Mouse (Mus musculus) spleen, adult 2 months (tissue): Measurements from ENCODE around the gene Rell1. TPM values are rescaled to one million over a fixed set of nuclear protein-coding genes. Genes with fewer than 3 reads are reported as not detected.

Experiments used
- DNase-seq, 2 experiments: peaks; one replicate each; pipeline versions ENCODE4 v3.0.0 to v3.0.0-alpha.2; 2012 to 2021; ENCODE audit warnings: low spot score in 2 of 2, low read depth in 1 of 2
- H3K27ac ChIP-seq: fragments of 200-500 bp; 2 replicates; pipeline ENCODE4 v1.5.1; 2012; ENCODE audit warnings: low read length, inconsistent platforms; ENCODE audit not compliant: insufficient read depth
- H3K27me3 ChIP-seq: fragments of 200-500 bp; 2 replicates; pipeline ENCODE4 v1.6.1; 2012; ENCODE audit warnings: mild to moderate bottlenecking, moderate library complexity, low read length, inconsistent platforms; ENCODE audit not compliant: control insufficient read depth, insufficient read depth
- H3K36me3 ChIP-seq: fragments of 200-500 bp; 2 replicates; pipeline ENCODE4 v1.6.1; 2012; ENCODE audit warnings: mild to moderate bottlenecking, low read length, inconsistent platforms; ENCODE audit not compliant: control insufficient read depth, insufficient read depth
- H3K4me1 ChIP-seq: fragments of 200-500 bp; 2 replicates; pipeline ENCODE4 v1.6.1; 2011; ENCODE audit warnings: inconsistent platforms; ENCODE audit not compliant: control insufficient read depth, insufficient read depth, insufficient read length
- H3K4me3 ChIP-seq: fragments of 200-500 bp; 2 replicates; pipeline ENCODE4 v1.5.1; 2011; ENCODE audit warnings: mild to moderate bottlenecking, inconsistent platforms; ENCODE audit not compliant: insufficient read depth, insufficient read length; ENCODE audit errors: extremely low read depth
- CTCF ChIP-seq: fragments of 200-500 bp; IDR thresholded peaks from 2 replicates; pipeline ENCODE4 v1.5.1; 2011; ENCODE audit warnings: mild to moderate bottlenecking, inconsistent platforms; ENCODE audit not compliant: insufficient read depth, insufficient read length, insufficient replicate concordance; ENCODE audit errors: extremely low read depth
- POLR2A ChIP-seq: fragments of 200-500 bp; IDR thresholded peaks from 2 replicates; pipeline ENCODE4 v1.6.1; 2011; ENCODE audit warnings: low read depth, low read length, inconsistent platforms
- WGBS: fragments of 180-500 bp; shearing (Covaris S2); methylation state at CpG from one replicate; pipeline ENCODE4 v1.1.7; 2018; 5-methylcytosine and 5-hydroxymethylcytosine counted together
- polyA plus RNA-seq: library from polyadenylated mRNA; depleted of rRNA; stranded (reverse); fragments of >200 nt; gene quantifications from 2 replicates; pipeline ENCODE4 v1.2.3, GENCODE M21; 2012

Rell1 gene
- polyA plus RNA-seq, 1 experiment: 5.1 TPM

DNA sequence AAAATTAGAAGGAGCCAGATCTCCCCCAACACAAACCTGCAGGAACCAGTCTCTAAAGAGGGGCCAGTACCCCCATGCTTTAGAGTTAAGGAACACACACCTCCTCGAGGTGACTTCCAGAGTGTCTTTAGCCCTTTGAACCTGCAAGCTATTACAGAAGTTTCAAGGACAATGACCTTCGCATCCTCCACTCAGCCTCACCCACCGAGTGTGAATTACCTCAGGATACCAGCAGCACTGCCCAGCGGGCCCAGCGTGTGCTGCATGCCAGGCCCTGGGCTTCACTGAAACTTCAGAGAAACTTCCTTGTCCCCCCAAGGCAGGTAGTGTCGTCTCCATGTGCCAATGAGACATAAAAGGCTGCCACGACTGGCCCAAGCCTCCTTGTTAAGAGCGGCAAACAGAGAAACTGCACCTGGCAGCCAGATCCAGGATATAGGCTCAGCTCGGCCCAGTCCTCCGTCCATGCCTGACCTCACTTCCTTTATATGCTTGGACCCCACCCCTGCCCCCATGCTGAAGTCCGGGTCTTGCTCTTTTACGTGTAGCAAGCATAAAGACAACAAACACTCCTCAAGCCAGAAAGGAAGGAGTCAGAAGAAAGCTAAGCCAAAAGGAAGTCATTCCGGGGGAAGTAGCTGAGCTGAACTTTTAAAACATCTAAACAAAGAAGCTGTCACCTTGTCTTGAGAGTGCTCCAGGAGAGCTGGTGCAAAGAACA lies 45.2 kb downstream of the Rell1 start:
- H3K27me3 ChIP-seq: no peaks in the 10 kb centered on the region
- H3K4me1 ChIP-seq: no peaks in the 10 kb centered on the region
- WGBS: 89% methylated on average over 13 of the region's 13 CpGs
- no peak overlapping the region for H3K4me3 ChIP-seq
- DNase-seq: no peak
- peaks cover 3% of the 10 kb centered on the region; the same call in 1 of the 2 replicates for H3K36me3 ChIP-seq
- H3K27ac ChIP-seq: no peak overlapping the region
- no peak for TF ChIP-seq POLR2A

DNA sequence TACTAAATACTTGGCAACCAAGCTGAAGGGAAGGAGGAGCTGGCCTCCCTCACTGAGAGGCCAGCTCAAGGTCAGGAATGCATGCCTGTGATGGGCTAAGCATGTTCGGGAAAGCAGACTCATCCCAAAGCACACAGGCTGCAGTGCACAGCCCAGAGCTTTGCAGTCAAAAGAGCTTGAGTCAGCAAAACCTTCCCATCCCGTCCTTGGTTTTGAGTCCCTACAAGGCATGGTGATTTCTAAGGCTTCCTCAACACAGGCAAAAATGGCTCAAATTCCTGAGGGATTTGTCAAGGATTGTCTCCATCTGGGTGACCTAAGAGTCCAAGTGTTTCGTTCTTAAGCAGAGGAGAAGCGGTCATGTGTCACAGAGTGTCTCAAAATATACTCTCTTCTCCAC lies 50.5 kb downstream of the Rell1 start:
- Histone ChIP-seq H3K27me3 (no peaks in the 10 kb centered on the region), H3K4me3 (no peak overlapping the region), H3K4me1 (no peaks in the 10 kb centered on the region), H3K27ac (no peak overlapping the region), H3K36me3 (no peaks in the 10 kb centered on the region)
- TF ChIP-seq CTCF (no peak), POLR2A (no peak)
- DNase-seq: no peak
- 89% methylated on average over 4 of the region's 4 CpGs for WGBS

DNA sequence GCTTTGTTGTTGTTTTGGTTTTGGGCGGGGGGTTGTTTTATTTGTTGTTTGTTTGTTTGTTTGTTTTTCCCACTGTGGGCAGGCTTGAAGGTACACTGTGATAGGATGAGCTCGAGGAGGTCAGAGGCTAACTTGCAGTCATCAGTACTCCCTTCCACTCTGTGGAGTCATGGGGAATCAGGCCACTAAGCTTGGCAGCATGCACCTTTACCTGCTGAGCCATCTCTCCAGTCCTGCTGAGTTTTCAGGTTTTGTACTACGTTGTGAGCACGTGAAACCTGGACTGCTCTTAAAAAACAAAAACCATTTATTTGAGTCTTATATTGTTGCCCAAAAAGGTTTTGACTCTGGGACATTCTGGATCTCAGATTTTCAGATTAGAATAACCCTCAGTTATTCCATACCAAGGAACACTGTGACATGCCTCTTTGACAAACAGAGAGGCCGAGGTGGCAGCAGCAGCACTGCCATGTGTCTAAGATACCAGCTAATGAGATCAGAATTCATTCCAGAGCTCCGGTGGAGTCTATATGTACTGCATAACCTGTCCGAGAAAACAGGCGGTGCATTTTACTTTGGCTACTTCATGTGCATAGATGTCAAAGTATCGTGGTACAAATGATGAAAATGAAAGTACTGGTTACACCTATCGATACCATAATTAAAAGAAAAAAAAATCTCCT lies 52.1 kb downstream of the Rell1 start:
- no peaks in the 10 kb centered on the region for H3K27me3 ChIP-seq
- no peaks in the 10 kb centered on the region for H3K4me1 ChIP-seq
- 94% methylated on average over 10 of the region's 10 CpGs for WGBS
- no peak overlapping the region for H3K4me3 ChIP-seq
- DNase-seq: no peak
- no peak for TF ChIP-seq POLR2A
- no peak for TF ChIP-seq CTCF
- H3K27ac ChIP-seq: no peak overlapping the region
- no peaks in the 10 kb centered on the region for H3K36me3 ChIP-seq

DNA sequence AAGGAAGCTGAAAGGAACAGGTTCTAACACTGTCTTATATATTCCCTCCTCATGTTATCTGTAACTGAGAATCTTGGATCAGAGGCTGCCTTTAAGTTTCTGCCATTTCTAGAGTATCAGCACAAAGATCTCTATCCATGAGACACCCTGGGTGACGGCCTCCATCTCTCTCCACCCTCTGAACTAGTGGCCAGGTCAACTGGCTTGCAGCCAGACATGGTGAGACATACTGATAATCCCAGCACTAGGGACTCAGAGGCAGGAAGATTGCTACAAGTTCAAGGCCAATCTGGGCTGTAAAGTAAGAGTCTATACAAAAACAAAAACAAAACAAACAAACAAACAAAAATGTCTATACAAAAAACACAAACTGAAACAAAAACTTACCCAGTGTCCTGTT lies 53.8 kb downstream of the Rell1 start:
- DNase-seq: no peak
- no peaks in the 10 kb centered on the region for H3K27me3 ChIP-seq
- no peaks in the 10 kb centered on the region for H3K36me3 ChIP-seq
- no peaks in the 10 kb centered on the region for H3K4me1 ChIP-seq
- TF ChIP-seq POLR2A (no peak), CTCF (no peak)
- WGBS: 90% methylated on average over 1 of the region's 1 CpGs
- H3K4me3 ChIP-seq: no peak overlapping the region
- H3K27ac ChIP-seq: no peak overlapping the region

DNA sequence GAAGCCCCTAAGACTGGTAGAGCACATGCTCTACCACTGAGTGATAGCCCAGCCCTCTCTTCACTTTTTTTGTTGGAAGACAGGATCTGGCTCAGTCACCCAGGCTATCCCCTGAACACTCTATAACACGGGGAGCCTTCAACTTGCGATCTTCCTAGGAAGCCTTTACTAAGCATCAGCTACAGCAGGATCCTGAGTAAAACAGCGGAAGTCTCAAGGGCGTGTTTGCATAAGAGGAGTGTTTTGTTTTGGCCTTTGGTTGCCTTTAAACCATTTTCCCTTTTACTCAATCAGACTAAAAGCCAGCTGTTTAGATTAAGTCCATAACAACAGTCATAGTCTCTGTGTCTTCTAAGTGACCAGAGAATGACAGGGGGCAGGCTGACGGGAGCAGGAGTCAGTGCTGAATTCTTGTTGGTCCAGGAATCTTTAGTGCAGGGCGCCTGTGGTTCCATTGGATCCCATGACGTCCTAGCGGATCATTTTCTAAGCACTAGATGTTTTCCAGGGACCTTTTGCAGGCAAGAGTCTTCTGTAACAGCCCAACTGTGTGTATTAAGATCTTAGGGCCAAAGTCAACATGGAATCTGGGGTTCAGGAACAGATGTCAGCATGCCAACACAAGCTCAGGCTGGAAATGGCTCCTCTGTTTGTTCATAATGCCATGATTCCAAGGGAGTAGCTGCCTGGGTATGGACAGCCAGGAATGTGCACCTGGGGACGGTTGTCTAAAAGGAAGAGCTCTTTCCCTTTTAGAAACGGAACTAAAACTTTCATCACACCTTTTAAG lies 58.3 kb downstream of the Rell1 start:
- TF ChIP-seq POLR2A: no peak
- TF ChIP-seq CTCF: no peak
- WGBS: 90% methylated on average over 10 of the region's 10 CpGs
- no peaks in the 10 kb centered on the region for H3K36me3 ChIP-seq

DNA sequence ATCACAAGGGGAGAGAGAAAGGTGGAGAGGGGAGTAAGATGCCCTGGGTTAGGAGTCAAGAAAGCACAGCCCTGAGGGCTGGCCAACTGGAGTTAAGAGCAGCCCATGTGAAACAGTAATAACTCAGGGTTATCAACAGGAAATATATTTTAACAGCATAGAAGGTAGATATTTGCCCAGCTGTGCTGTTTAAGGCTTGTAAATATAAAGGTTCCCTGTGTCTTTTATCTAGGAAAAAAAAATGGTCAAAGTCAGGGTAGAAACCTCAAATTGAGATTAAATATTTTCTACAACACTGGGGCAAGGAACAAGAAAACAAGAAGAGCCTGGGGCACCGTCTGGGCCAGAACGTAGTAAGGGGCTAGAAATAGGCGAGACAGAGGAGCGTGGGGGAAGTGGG lies 61.2 kb downstream of the Rell1 start:
- no peaks in the 10 kb centered on the region for H3K4me1 ChIP-seq
- H3K27ac ChIP-seq: no peak overlapping the region
- DNase-seq: no peak
- no peak overlapping the region for H3K4me3 ChIP-seq
- H3K27me3 ChIP-seq: no peaks in the 10 kb centered on the region
- TF ChIP-seq POLR2A: no peak
- TF ChIP-seq CTCF: no peak
- WGBS: 69% methylated on average over 4 of the region's 4 CpGs
- no peaks in the 10 kb centered on the region for H3K36me3 ChIP-seq

More for the DNA sequence above, 58.3 kb downstream of the Rell1 start:
- Histone ChIP-seq H3K27ac (no peak overlapping the region), H3K27me3 (no peaks in the 10 kb centered on the region), H3K4me3 (no peak overlapping the region), H3K4me1 (no peaks in the 10 kb centered on the region)
- DNase-seq: no peak
